Mouse (Mus musculus) common myeloid progenitor, adult 5-6 weeks (primary cell): ENCODE results near the gene Slc4a2. TPM values are rescaled to one million over a fixed set of nuclear protein-coding genes. Genes with fewer than 3 reads are reported as not detected.
A peak's percentile ranks its signal among the peaks of the same experiment; 100 is the strongest.

Experiments used
- ATAC-seq: replicated peaks from 2 replicates; pipeline ENCODE4 v1.8.0; 2016; ENCODE audit warnings: low read depth, mild to moderate bottlenecking, moderate TSS enrichment, inconsistent platforms; ENCODE audit not compliant: poor library complexity, severe bottlenecking
- total RNA-seq: library from RNA; stranded (forward); fragments of 200-1000, 187-1606 nt; gene quantifications from 2 replicates; pipeline ENCODE4 v1.2.3, GENCODE M21; 2017

The Slc4a2 gene
- total RNA-seq, 1 experiment from 2014 or later: 35.9 TPM

- no peak; the same call in 1 of the 2 replicates for ATAC-seq
Observed at GRCm38 (mm10) chr5:24424861-24425411, 1.3 kb downstream of the Slc4a2 start.

GRCm38 (mm10) chr5:24425421-24426036 lies 1.9 kb downstream of the Slc4a2 start:
- peak; percentile 14; the same call in 1 of the 2 replicates for ATAC-seq

GRCm38 (mm10) chr5:24426037-24426432 lies 2.4 kb downstream of the Slc4a2 start:
- ATAC-seq: no peak

GRCm38 (mm10) chr5:24426556-24427284 lies 3.1 kb downstream of the Slc4a2 start:
- ATAC-seq: no peak

- no peak for ATAC-seq
Observed at GRCm38 (mm10) chr5:24427285-24427633, 3.6 kb downstream of the Slc4a2 start.

- no peak for ATAC-seq
Observed at GRCm38 (mm10) chr5:24427981-24428402, 4.4 kb downstream of the Slc4a2 start.

GRCm38 (mm10) chr5:24428596-24428995 lies 5.0 kb downstream of the Slc4a2 start:
- no peak for ATAC-seq

- ATAC-seq: no peak
Observed at GRCm38 (mm10) chr5:24433993-24434392, 10.4 kb downstream of the Slc4a2 start.

- ATAC-seq: no peak
Observed at GRCm38 (mm10) chr5:24441187-24441586, 17.6 kb downstream of the Slc4a2 start.

GRCm38 (mm10) chr5:24442029-24442428 lies 18.4 kb downstream of the Slc4a2 start:
- no peak for ATAC-seq

GRCm38 (mm10) chr5:24443204-24443603 lies 19.6 kb downstream of the Slc4a2 start:
- no peak for ATAC-seq

- no peak for ATAC-seq
Observed at GRCm38 (mm10) chr5:24443927-24444326, 20.3 kb downstream of the Slc4a2 start.

- ATAC-seq: peak; percentile 61
Observed at GRCm38 (mm10) chr5:24444746-24445427, 21.2 kb downstream of the Slc4a2 start, which contains the start of gene Fastk. TSS of gene Fastk (minus strand) at chr5:24445287.

- ATAC-seq: no peak
Observed at GRCm38 (mm10) chr5:24445428-24446080, 21.9 kb downstream of the Slc4a2 start.

- ATAC-seq: no peak
Observed at GRCm38 (mm10) chr5:24446630-24447029, 23.0 kb downstream of the Slc4a2 start.

- peak; percentile 64 for ATAC-seq
Observed at GRCm38 (mm10) chr5:24447624-24448298, 24.1 kb downstream of the Slc4a2 start, which contains the start of gene Tmub1. TSS of gene Tmub1 (minus strand) at chr5:24447854.

- peak; percentile 69 for ATAC-seq
Observed at GRCm38 (mm10) chr5:24451264-24452029, 27.8 kb downstream of the Slc4a2 start.

GRCm38 (mm10) chr5:24452030-24452690 lies 28.5 kb downstream of the Slc4a2 start, which contains the start of gene Agap3:
TSS of gene Agap3 (plus strand) at chr5:24452177.
- ATAC-seq: no peak
